Mouse (Mus musculus) left cerebral cortex, postnatal 25 days (tissue): ENCODE measurements around the gene Foxn1. TPM values are rescaled to one million over a fixed set of nuclear protein-coding genes. Genes with fewer than 3 reads are reported as not detected.

Experiments used
- DNase-seq, 2 experiments: peaks; one replicate each; pipeline ENCODE4 v3.0.0; 2022; ENCODE audit warnings: low spot score in 2 of 2, mixed read lengths in 1 of 2
- intact Hi-C: fragments of 180-260 bp; cut with DNase I; formaldehyde crosslinking; loops from one replicate; pipeline ENCODE4 v1.15.1; 2025
- total RNA-seq, 2 experiments: library from RNA; stranded (reverse); gene quantifications; 2 replicates each; pipeline ENCODE4 v1.2.3; 2021

Foxn1 gene
- total RNA-seq, 2 experiments from 2014 or later: 0.09 TPM; not detected in 1

DNA sequence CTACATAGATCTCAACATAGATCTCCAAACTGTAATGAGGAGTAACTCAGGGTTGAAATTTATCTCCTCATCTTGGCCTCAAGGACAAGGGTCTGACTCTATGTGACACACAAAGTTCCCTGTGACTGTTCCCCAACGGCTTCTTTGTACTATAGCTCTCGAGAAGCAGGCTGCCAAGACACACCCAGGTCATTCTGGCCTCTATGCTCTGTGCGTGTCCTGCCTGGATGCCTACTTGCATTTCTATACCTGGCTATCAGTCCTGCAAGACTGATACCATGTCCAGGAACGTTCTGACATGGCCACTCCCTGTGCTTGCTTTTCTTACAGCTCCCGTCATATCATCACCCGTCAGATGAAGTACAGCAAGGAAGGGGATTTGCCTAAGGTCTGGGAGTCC, 15.7 kb upstream of the Foxn1 start:
- intact Hi-C loops: no loop called here
- DNase-seq: no peak

DNA sequence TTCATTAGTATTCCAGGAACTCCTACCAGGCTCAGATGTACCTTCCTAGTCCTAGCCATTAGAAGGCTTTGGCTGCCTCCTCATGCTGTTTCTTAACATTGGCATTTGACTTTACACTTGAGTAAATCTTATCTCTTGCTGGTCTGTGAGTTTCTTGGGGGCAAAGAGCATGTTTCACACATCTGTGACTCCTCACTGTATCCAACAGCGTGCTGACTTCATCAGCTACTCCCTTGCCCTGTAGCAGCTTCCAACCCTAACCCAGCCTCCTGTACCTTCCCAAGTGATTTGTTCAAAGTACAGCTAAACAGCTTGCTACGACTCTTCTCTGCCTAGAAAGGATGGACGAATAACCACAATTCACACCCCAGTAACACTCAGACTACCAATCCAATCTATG, 15.1 kb upstream of the Foxn1 start:
- intact Hi-C loops: no loop called here
- DNase-seq: no peak

- DNase-seq: no peak
- intact Hi-C loops: no loop called here
These were observed 14.6 kb upstream of the Foxn1 start for GRCm38 (mm10) chr11:78400936-78401335.

DNA sequence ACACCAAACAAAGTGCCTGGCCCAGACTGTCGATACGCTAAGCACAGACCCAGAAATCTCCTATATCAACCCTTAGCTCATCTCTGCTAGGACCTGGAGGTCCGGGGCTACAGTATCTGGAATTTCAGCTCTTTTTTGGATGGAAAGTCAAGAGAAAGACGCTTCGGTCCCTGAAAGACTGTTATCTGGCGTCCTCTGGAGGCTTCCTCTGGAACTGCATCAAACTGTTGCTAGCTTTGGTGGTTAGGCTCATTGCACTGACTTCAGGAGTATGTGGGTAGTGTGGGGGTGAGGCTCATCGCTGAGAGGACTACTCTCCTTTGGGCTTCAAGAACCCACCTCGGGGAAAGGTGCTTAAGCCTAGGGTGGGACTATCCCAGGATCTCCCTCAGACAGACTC, 13.3 kb upstream of the Foxn1 start:
- intact Hi-C loops: loop anchor here (1.0 kb wide), 1 partner anchor 41 kb away; no protein-coding TSS in a partner anchor
- DNase-seq: peak; percentile 75 to 83

DNA sequence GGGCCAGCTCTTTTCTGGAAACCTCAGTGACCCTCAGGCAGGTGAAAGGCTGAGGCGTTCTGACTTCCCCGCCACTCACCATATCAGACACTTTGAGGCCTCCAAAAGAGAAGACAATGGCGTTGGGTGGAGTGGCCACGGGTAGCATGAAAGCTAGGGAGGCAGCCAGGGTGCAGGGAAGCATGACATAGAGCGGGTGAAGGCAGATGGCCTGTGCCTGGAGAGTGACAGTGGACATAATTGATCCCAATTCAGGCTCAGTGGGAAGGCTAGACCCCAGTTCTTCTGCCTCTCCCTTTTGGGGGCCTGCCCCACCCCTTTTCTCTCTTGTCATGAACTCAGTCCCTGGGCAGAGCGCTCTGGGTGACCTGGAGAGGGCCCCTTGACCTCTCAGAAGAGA, 11.9 kb upstream of the Foxn1 start:
- DNase-seq: no peak
- intact Hi-C loops: no loop called here

GRCm38 (mm10) chr11:78397397-78397796, 11.0 kb upstream of the Foxn1 start:
- peak; percentile 14 to 24 for DNase-seq
- intact Hi-C loops: no loop called here

GRCm38 (mm10) chr11:78396950-78397349, 10.6 kb upstream of the Foxn1 start:
- no peak for DNase-seq
- intact Hi-C loops: no loop called here

DNA sequence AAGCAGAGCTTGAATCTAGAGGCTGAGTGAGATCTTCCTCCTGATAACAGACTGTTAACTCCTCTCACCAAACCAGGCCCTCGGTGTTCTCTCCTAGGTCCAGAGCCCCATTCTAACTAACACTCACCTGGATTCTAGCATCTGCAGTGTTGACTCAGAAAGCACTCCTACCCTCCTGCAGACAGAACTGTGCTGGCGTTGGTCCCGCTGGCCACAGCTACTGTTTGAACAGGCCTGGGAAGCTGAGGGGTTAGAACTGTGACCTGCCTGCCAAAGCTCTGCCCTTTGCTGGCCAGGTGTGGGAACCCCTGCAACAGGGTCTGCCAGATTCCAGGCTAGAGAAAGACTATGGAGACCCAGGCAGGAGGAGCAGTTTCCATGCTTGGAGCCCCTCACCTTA, 6.4 kb upstream of the Foxn1 start:
- intact Hi-C loops: no loop called here
- no peak for DNase-seq

DNA sequence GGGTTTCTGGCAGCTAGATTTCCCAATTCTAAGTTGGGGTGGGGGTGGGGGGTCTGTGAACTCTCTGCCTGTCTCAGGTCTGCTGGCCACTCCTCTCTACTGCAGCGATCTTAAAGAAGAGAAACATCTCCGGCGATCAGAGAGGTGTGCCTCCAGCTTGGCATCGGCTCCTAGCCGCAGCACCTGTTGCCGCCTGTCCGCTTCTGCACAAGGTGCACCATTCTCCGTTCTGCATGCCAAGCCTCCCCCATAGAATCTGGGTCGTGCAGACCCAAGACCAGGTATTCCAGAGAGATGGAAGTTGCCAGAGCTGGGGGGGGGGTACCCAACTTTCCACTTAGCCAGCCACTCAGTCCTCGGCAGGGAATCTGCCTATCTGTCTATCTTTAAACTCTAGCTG, 582 bp downstream of the Foxn1 start:
- DNase-seq: no peak
- intact Hi-C loops: no loop called here

DNA sequence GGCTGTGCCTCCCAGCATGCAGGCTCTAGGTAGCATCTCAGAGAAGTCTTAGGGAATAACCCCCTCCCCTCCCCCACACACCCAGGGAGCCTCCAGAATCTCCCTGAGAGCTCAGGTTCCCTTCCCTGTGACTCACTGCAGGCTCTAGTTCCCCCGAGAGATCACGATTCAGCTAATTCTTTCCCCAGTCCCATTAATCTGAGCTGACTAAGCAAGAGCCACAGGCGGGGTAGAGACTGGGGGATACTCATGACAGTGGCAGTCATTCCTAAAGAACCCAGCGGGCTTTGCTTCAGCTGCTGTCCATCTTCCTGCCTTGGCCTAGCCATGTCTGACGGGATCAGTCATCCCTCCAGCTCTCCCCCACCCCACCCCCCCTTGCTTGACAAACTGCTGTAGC, 3.7 kb downstream of the Foxn1 start:
- intact Hi-C loops: no loop called here
- no peak for DNase-seq

- no peak for DNase-seq
- intact Hi-C loops: no loop called here
These were observed 4.1 kb downstream of the Foxn1 start for GRCm38 (mm10) chr11:78382286-78382685.

DNA sequence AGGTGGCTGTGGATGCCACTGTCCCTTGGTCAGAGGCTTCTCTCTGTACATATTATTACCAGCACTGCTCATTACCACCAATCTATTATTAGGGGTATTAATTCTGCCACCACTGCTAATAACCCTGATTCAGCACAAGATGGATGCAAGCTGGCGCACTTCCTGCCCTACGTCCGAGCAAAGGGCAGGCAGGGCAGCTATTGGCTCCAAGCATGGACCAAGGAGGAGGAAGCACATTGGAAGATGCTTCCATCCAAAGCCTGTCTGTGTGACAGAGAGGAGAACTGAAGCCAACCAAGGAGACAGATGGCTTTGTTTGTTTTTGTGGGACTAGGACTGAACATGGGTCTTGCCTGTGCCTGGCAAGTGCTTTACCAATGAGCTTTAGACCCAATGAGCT, 5.4 kb downstream of the Foxn1 start:
- intact Hi-C loops: no loop called here

DNA sequence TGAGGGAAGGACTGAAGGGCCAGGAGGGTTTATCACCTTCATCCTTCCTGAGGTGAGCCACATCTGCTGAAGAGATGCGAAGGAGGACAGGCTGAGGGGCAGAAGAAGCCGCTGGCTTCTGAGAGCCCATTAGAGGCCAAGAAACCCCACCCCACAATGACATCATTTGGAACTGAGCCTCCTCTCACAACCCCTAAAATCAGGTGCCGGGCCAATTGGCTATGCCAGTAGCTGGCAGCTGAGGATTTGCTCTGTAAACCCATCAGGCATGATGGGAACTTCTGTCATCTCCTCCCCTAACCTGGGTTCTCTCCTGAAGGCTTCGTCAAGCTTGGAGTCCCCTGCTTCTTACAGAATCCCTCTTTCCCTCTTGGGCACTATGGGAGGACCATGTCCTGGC, 6.0 kb downstream of the Foxn1 start:
- intact Hi-C loops: no loop called here
- no peak for DNase-seq

More for the DNA sequence above, 5.4 kb downstream of the Foxn1 start:
- DNase-seq: no peak

GRCm38 (mm10) chr11:78377549-78378159, 8.7 kb downstream of the Foxn1 start:
- intact Hi-C loops: no loop called here
- no peak for DNase-seq

DNA sequence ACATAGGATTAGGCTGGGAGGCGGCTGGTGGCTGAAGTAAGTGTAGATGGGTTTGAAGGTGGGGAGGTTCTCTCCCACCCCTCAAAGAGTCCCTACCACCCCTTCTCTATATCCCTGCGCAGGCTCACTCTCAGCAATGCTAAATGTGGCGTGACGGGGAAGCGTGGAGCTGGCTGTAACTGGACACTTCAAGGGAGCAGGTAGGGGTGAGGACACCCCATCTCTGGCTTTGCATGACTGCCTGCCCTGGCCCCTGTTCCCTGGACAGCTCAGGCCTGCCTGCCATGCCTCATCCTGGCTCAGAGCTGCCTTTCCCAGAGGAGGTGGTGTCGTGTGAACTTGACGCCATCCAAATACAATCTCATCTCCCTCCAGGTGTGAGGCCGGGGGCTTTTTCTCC, 12.2 kb downstream of the Foxn1 start:
- intact Hi-C loops: no loop called here
- DNase-seq: no peak

GRCm38 (mm10) chr11:78372610-78373009, 13.7 kb downstream of the Foxn1 start:
- DNase-seq: no peak
- intact Hi-C loops: no loop called here

GRCm38 (mm10) chr11:78372166-78372565, 14.2 kb downstream of the Foxn1 start:
- intact Hi-C loops: no loop called here
- no peak for DNase-seq

DNA sequence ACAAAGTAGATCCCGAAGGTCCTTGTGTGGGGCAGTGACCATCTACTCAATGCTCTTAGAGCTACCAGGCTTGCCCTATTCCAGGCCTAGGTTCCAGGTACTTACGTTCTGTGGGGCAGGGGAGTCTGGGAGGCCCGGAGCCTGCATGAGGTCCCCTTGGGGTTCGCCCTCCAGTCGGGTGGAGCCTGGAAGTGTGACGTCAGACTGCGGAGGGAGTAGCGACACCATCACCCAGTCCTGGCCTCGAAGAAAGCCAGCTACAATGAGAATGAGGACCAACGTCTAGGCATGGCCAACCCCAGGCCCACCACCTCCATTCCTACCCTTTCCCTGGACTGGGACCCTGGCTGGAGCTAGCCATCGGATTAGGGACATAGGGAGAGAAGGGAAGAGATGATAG, 14.6 kb downstream of the Foxn1 start:
- no peak for DNase-seq
- intact Hi-C loops: no loop called here

- no peak for DNase-seq
- intact Hi-C loops: no loop called here
These were observed 16.0 kb downstream of the Foxn1 start for GRCm38 (mm10) chr11:78370389-78370788.

DNA sequence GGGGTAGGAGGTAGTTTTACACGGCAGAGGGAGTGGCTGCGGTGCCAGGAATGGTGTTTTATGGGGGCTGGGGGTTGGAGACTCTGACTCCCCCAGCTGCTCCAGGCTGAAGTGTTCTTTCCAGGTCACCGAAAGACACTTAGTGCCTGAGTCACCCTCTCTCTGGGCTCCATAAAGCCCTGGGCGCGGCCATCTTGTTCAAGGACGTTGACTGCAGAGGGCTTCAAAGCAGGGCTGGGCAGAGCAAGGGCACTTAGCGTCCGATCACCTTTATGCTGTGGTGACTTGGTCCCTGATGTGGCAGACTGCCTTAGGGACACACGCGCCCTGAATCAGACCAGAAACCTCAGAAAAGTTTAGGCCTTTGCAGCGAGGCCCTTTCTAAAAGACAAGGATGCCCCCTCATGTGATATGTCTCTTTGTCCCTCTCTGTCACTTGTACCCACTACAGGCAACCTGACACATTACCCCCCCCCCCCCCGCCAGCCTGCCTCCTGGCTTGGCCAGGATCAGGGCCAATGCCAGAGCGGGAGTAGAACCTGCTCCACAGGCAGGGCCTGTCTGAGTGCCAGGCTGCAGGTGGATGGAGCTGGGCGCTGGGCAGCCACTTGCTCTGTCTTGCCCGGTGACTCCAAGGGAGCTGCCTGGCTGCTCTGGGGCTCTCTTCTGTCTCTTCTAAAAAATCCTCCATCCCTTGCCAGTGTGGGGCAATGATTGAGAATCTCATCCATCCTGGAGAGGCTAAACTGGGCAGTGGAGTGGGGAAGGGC, 18.7 kb downstream of the Foxn1 start:
- DNase-seq: no peak
- intact Hi-C loops: no loop called here

DNA sequence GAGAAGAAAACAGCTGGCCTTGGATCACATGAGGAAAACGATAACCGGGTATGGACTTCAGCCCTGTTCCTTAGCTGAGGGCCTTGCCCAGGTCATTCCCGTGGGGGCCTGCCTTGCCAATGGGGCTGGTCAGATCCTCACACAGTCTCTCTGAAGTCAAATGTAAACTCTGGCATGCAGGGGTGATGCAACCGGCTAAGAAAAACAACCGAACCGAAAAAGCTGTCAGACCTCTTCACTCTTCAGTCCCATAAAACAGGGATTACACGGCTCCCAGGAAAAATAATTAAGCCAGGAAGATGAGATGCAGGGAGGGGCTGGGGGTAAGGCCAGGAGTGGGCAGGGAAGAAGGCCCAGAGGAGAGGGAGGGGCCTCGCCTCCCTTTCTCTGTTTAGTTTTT, 22.3 kb downstream of the Foxn1 start:
- intact Hi-C loops: no loop called here
- no peak for DNase-seq
